Mouse (Mus musculus) hindbrain, embryonic 11.5 days (tissue): ENCODE measurements at regions not wholly inside any gene's neighbourhood (a gene's known extent, or its start where the extent isn't known, plus 50 kb on each side); places are given as distances from the start of the nearest gene placed in this dataset.

Experiments
- ATAC-seq: fragments of 200-750 bp; cut with Nextera tagmentation; 2 replicates; pipeline ENCODE4 v1.8.0; 2017; ENCODE audit warnings: mild to moderate bottlenecking, moderate TSS enrichment, moderate library complexity; ENCODE audit not compliant: low FRiP score
- DNase-seq: peaks from one replicate; pipeline ENCODE4 v3.0.0-alpha.2; 2015; ENCODE audit warnings: low spot score
- H3K27ac ChIP-seq: fragments of 300-500 bp; sonication (generic); 2 replicates; pipeline ENCODE4 v1.5.1; 2014; ENCODE audit warnings: mild to moderate bottlenecking, low read depth, low read length
- H3K27me3 ChIP-seq: fragments of 300-500 bp; sonication (generic); 2 replicates; pipeline ENCODE4 v1.6.1; 2014; ENCODE audit warnings: mild to moderate bottlenecking, low read length, moderate library complexity, mixed read lengths; ENCODE audit not compliant: control insufficient read depth, insufficient read depth
- H3K36me3 ChIP-seq: fragments of 300-500 bp; sonication (generic); 2 replicates; pipeline ENCODE4 v1.6.1; 2014; ENCODE audit warnings: mild to moderate bottlenecking, low read length, moderate library complexity, mixed read lengths; ENCODE audit not compliant: control insufficient read depth, insufficient read depth
- H3K4me1 ChIP-seq: fragments of 300-500 bp; sonication (generic); replicated peaks from 2 replicates; pipeline ENCODE4 v1.6.1; 2014; ENCODE audit warnings: low read length, mixed read lengths; ENCODE audit not compliant: control insufficient read depth, insufficient read depth
- H3K4me2 ChIP-seq: fragments of 300-500 bp; sonication (generic); replicated peaks from 2 replicates; pipeline ENCODE4 v1.6.1; 2014; ENCODE audit warnings: mild to moderate bottlenecking, low read depth, low read length
- H3K4me3 ChIP-seq: fragments of 300-500 bp; sonication (generic); 2 replicates; pipeline ENCODE4 v1.5.1; 2014; ENCODE audit warnings: low read depth, low read length
- H3K9ac ChIP-seq: fragments of 300-500 bp; sonication (generic); 2 replicates; pipeline ENCODE4 v1.6.1; 2014; ENCODE audit warnings: low read depth, low read length
- H3K9me3 ChIP-seq: fragments of 300-500 bp; sonication (generic); 2 replicates; pipeline ENCODE4 v1.6.1; 2016; ENCODE audit warnings: low read length; ENCODE audit not compliant: control insufficient read depth
- WGBS: fragments of 180-500 bp; shearing (Covaris S2); extraction: QIAGEN DNeasy Blood & Tissue Kit; methylation state at CpG from one replicate; pipeline ENCODE4 v1.1.7; 2014; 5-methylcytosine and 5-hydroxymethylcytosine counted together

DNA sequence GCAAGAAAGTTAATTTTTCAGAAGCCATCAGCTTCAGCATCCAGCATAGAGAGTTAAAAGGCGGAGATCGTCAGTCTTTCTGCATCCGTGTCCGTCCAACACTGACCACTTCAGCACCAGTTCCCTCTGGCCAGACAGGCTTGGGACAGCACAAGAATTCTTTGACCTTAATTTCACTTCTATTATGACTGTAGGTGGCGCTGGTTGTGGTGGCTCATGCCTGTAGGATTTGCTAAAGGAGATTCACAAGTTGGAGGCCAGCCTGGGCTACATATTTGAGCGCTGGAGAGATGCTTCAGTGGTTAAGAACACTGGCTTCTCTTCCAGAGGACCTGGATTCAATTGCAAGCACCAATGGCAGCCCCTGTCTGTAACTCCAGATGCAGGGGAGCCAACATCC is 66.0 kb downstream of the Amer2 start:
- no peaks in the 10 kb centered on the region for H3K9me3 ChIP-seq
- H3K4me3 ChIP-seq = no peak overlapping the region
- ATAC-seq (no peak), DNase-seq (no peak)
- no peak overlapping the region for H3K27ac ChIP-seq
- WGBS = 60% methylated on average over 6 of the region's 6 CpGs
- no peaks in the 10 kb centered on the region for H3K27me3 ChIP-seq
- no peak overlapping the region for H3K4me2 ChIP-seq
- H3K9ac ChIP-seq = no peak overlapping the region
- H3K4me1 ChIP-seq = no peaks in the 10 kb centered on the region
- H3K36me3 ChIP-seq = no peaks in the 10 kb centered on the region

DNA sequence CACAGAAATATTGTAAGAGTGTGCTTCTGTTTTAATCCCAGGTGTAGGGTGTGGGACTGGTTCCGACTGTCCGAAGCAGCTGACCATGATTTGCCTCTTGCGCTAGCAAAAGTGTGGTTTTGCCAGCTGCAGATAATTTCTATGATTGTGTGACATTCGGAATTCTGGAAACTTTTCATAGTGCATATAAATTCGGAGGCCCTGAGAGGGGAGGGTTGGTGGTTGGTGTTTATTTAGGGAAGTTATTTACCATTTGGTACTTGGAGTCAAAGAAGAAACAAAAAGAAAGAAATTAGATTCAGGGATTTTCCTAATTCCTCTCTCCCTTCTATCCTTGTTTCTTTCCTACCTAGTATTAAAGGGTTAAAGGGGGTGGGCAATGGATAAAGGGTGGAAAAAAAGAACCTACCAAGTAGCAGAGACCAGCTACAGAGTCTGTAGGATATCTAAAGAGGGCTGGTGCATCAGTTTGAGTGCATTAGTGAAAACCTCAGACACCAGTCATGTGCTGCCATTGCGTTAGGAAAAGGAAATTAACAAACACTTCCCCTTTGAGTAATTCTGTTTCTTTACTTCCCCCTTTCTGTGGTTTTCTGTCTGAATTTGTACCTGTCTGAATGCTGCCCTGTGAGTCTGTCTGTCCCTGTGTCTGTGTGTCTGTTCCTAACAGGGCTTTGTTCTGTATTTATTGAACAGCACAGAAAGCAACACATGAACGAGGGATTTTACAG is 70.9 kb downstream of the Amer2 start:
- H3K4me3 ChIP-seq = no peak overlapping the region
- 85% methylated on average over 7 of the region's 7 CpGs for WGBS
- no peak overlapping the region for H3K9ac ChIP-seq
- H3K4me1 ChIP-seq = no peaks in the 10 kb centered on the region
- ATAC-seq (no peak), DNase-seq (no peak)
- no peaks in the 10 kb centered on the region for H3K9me3 ChIP-seq
- H3K27ac ChIP-seq = no peak overlapping the region
- no peaks in the 10 kb centered on the region for H3K36me3 ChIP-seq
- no peaks in the 10 kb centered on the region for H3K27me3 ChIP-seq
- H3K4me2 ChIP-seq = no peak overlapping the region

DNA sequence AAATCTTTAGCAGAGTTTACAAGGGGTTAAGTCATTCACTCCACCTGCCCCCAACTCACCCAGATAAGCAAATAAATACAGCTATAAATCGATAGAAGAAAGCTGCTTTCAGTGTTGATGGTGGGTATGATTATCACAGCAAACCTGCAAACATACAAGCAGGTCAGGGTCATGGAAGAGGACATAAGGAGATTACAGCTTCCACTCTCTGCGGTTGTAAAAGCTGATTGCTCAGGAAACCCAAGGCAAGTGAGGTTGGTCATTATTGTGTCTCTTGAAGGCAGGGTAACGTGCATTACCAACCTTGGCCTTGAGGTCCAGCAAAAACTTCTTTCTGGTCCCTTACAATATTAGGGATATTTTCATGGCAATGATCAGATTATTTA is 71.5 kb downstream of the Amer2 start:
- ATAC-seq (no peak), DNase-seq (no peak)
- Histone ChIP-seq H3K9ac (no peak overlapping the region), H3K9me3 (no peaks in the 10 kb centered on the region), H3K4me2 (no peak overlapping the region), H3K4me3 (no peak overlapping the region), H3K36me3 (no peaks in the 10 kb centered on the region), H3K27me3 (no peaks in the 10 kb centered on the region), H3K4me1 (no peaks in the 10 kb centered on the region), H3K27ac (no peak overlapping the region)
- WGBS = 79% methylated on average over 3 of the region's 3 CpGs

DNA sequence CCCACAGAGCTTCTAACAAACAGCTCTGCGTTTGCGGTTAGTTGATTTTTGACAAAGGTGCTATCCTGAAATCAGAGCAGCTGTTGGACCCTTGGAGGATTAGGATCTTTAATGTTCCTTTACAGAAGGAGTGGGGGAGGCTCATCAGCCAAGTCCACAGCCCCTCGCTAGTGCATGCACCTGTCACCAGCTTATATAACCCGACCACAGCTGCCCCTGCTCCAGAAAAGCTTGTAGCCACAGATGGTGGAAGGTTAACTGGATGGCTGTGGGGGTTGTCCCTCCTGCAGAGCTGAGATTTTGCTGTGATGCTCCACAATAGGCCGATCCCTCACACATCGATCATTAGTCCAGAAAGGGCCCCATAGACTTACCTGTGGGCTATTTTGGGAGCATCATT is 73.0 kb downstream of the Amer2 start:
- no peak for ATAC-seq
- no peak for DNase-seq
- Histone ChIP-seq H3K9me3 (no peaks in the 10 kb centered on the region), H3K4me1 (no peaks in the 10 kb centered on the region), H3K4me2 (no peak overlapping the region), H3K9ac (no peak overlapping the region), H3K36me3 (no peaks in the 10 kb centered on the region), H3K4me3 (no peak overlapping the region), H3K27ac (no peak overlapping the region), H3K27me3 (no peaks in the 10 kb centered on the region)
- 81% methylated on average over 6 of the region's 6 CpGs for WGBS

DNA sequence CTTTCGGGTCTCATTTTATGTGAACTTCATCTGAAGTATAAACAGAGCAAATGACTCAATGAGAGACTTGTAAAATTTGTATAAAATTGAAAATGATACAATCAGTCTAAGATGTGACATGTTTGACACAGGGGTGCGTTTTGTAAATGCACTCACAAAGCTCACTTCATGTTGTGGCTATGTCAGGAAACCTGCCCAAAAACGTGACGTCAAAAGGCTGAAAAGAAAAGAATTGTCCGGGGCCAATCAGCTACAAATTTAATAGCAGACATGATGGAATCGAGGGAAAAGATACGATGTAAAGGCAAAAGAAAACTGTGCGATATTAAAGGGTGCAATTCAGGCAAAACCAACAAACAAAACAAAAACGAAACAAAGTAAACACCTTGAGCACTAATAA is 78.2 kb downstream of the Amer2 start:
- Histone ChIP-seq H3K36me3 (no peaks in the 10 kb centered on the region), H3K4me1 (no peaks in the 10 kb centered on the region), H3K27me3 (no peaks in the 10 kb centered on the region), H3K9me3 (no peaks in the 10 kb centered on the region), H3K9ac (no peak overlapping the region), H3K27ac (no peak overlapping the region), H3K4me3 (no peak overlapping the region), H3K4me2 (no peak overlapping the region)
- 90% methylated on average over 9 of the region's 9 CpGs for WGBS
- ATAC-seq (no peak), DNase-seq (no peak)

DNA sequence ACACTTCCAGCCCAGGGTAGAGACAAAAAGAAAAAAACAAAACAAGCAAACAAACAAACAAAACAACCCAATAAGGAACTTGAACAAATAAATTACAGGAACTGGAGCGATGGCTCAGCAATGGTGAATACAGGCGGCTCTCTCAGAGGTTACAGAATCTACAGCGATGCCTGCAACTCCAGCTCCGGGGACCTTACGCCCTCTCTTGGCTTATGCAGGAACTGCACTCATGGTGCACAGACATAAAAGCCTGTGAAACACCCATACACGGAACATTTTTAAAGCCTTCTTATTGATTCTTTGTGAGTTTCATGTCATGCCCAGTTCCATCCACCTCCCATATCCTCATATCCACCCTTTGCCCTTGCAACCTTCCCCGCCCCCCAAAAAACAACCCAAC is 78.6 kb downstream of the Amer2 start:
- H3K4me2 ChIP-seq = no peak overlapping the region
- ATAC-seq (no peak), DNase-seq (no peak)
- no peaks in the 10 kb centered on the region for H3K36me3 ChIP-seq
- no peak overlapping the region for H3K4me3 ChIP-seq
- H3K4me1 ChIP-seq = no peaks in the 10 kb centered on the region
- H3K9me3 ChIP-seq = no peaks in the 10 kb centered on the region
- no peak overlapping the region for H3K9ac ChIP-seq
- no peak overlapping the region for H3K27ac ChIP-seq
- H3K27me3 ChIP-seq = no peaks in the 10 kb centered on the region
- WGBS = 87% methylated on average over 7 of the region's 7 CpGs

DNA sequence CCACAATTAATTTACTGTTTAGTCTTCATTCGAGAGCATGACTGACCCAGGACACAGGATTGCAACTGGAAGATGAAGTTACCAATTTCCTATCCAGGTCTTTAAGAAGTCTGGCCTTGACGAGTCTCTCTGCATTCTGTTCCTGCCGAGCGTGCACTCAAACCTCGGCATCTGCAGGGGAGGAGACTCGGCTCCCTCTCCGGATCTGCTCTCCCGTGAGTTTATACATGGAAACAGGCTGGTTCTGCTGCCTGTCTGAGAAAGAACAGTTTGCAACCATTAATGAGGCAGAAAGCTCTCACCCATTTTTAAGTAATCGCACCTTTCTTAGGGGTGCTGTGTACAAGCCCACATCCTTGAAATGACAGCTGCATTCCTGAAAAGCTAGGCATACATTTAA is 83.7 kb downstream of the Amer2 start:
- no peak overlapping the region for H3K4me3 ChIP-seq
- WGBS = 72% methylated on average over 9 of the region's 9 CpGs
- H3K9me3 ChIP-seq = no peaks in the 10 kb centered on the region
- H3K27me3 ChIP-seq = no peaks in the 10 kb centered on the region
- H3K9ac ChIP-seq = no peak overlapping the region
- H3K36me3 ChIP-seq = no peaks in the 10 kb centered on the region
- no peak for ATAC-seq
- H3K4me1 ChIP-seq = no peaks in the 10 kb centered on the region
- DNase-seq = no peak
- no peak overlapping the region for H3K27ac ChIP-seq
- H3K4me2 ChIP-seq = no peak overlapping the region

DNA sequence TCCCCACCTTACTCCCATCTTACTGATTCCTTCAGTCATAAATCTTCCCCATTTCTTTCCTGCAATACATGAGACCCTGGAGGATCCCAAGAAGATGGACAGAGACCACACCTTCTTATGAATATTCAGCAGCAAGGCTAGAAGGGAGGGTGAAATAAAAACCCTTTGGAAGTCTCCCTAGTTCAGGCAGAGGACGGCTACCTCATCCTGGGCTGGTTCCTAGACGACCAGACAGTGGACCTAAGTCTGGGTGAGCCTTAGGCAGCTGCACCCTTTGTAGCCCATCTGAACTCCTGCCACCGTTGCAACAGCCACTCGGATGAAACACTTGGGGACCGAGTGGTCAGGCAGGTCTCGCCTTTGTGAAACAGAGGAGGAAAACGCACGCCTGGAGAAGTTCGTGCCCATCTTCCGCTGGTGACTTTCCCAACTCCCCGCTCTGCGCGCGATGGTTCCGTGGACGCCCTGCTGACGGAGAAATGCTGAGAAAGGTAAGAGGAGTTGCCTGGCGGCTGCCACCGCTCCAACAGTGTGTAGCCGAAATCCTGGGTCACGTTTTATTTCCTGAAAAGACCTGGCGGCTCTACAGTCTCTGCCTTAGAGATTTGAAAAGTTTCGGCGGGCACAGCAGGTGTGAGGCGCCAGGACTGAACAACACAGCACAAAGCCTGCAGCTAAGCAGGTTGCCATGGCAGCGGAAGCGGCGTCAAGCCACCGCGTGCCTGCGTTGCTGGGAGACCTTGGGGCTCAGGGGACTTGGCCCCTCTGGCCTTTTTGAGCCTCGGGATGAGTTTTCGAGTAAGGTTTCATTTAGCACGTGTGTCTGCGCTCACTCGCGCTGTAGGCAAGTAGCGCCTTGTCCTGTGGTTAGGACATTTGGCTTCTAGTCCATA is 112.2 kb downstream of the Amer2 start:
- Histone ChIP-seq H3K4me3 (peak overlapping the region; percentile 43), H3K4me2 (peak overlapping the region; percentile 91), H3K27me3 (no peaks in the 10 kb centered on the region), H3K9ac (peak overlapping the region; percentile 46), H3K36me3 (no peaks in the 10 kb centered on the region), H3K9me3 (no peaks in the 10 kb centered on the region), H3K4me1 (peaks cover 6% of the 10 kb centered on the region), H3K27ac (peak overlapping the region; percentile 84)
- under 1% methylated on average over 38 of the region's 38 CpGs for WGBS
- ATAC-seq = peak; percentile 91
- DNase-seq = peak; percentile 93

DNA sequence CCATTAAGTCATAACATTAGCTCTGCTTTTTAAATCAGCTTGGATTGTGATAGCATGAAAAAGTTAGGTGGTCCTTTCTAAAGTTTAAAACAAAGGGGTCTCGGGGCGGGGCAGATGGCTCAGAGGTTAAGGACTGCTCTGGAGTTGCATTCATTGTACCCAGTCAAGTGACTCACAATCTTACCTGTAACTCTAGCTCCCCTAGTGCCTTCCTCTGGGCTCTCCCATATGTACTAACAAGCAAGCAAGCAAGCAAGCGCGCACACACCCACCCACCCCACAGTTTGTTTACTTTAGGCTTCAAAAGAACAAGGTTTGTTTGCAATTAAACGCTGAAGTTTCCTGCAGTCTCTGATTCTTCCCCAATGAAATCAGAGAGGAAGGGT is 112.8 kb downstream of the Amer2 start:
- DNase-seq (no peak), ATAC-seq (peak; percentile 71; the same call in 1 of the 2 replicates)
- Histone ChIP-seq H3K36me3 (no peaks in the 10 kb centered on the region), H3K4me1 (peaks cover 6% of the 10 kb centered on the region), H3K9me3 (no peaks in the 10 kb centered on the region), H3K27ac (no peak overlapping the region), H3K9ac (no peak overlapping the region), H3K27me3 (no peaks in the 10 kb centered on the region), H3K4me3 (peak overlapping the region; percentile 43), H3K4me2 (peak overlapping the region; percentile 91)
- 2% methylated on average over 5 of the region's 5 CpGs for WGBS
